Mouse (Mus musculus) bone marrow macrophage, adult 2 months (primary cell): Measurements from ENCODE around the gene Zer1.
"Not testable (repeated sequence)": the region's sequence is repeated elsewhere in the genome, so short reads cannot be mapped to it uniquely, and the experiment has no call there.

Source experiments
- CTCF ChIP-seq: IDR thresholded peaks from 2 replicates; pipeline ENCODE4 v1.5.1; 2012; ENCODE audit warnings: low read depth, mild to moderate bottlenecking, low read length, moderate library complexity
- POLR2A ChIP-seq: IDR thresholded peaks from 2 replicates; pipeline ENCODE4 v1.6.1; 2012; ENCODE audit warnings: mild to moderate bottlenecking, low read depth, low read length, borderline replicate concordance

- TF ChIP-seq POLR2A, CTCF: not testable (repeated sequence)
Observed at GRCm38 (mm10) chr2:30159871-30160270, 35.5 kb upstream of the Zer1 start.
